Mouse (Mus musculus) heart, embryonic 14.5 days (tissue): Measurements from ENCODE around the gene Pheta2. TPM values are rescaled to one million over a fixed set of nuclear protein-coding genes. Genes with fewer than 3 reads are reported as not detected.

Source experiments
- microRNA-seq: library from miRNA; unstranded; fragments of <30 nt; microRNA quantifications from one replicate; pipeline ENCODE4, GENCODE M21; 2016
- polyA plus RNA-seq: library from polyadenylated mRNA; unstranded; fragments of >200 nt; fragmentation: Nextera tagmentation; extraction: Ambion mirVana; gene quantifications from 2 replicates; pipeline ENCODE4 v1.2.1, GENCODE M21; 2014

Pheta2 gene
- polyA plus RNA-seq, 1 experiment from 2014 or later, result 7.3 TPM

Small RNA genes within 50 kb of the gene (microRNA-seq; reads per million reads assigned to microRNA genes)
- not detected for gene Mir7684

Other genes with a start within 250 kb of the Pheta2 start
- 7.1 and 8.5 TPM in 2 replicates for gene Ccdc134, start 211.0 kb upstream of the Pheta2 start, polyA plus RNA-seq
- gene Srebf2, start 191.8 kb upstream of the Pheta2 start, polyA plus RNA-seq, result 59.8 and 62.1 TPM in 2 replicates
- gene Shisa8, start 126.1 kb upstream of the Pheta2 start, polyA plus RNA-seq, result 0.22 and 0.42 TPM in 2 replicates
- gene Tnfrsf13c, start 114.6 kb upstream of the Pheta2 start, polyA plus RNA-seq, result 0.11 and 0.16 TPM in 2 replicates
- 67.7 and 73.0 TPM in 2 replicates for gene Cenpm, start 94.2 kb upstream of the Pheta2 start, polyA plus RNA-seq
- gene 1500009C09Rik, start 86.5 kb upstream of the Pheta2 start, polyA plus RNA-seq, result not detected in 2 replicates
- gene Sept3, start 64.0 kb upstream of the Pheta2 start, polyA plus RNA-seq, result 4.7 and 4.9 TPM in 2 replicates
- 0.28 TPM in 1 of 2 replicates, not detected in the other for gene Wbp2nl, start 40.0 kb upstream of the Pheta2 start, polyA plus RNA-seq
- gene Naga, start within 50 bp of the Pheta2 start, polyA plus RNA-seq, result 47.4 and 48.7 TPM in 2 replicates
- 365 and 384 TPM in 2 replicates for gene Smdt1, start within 50 bp of the Pheta2 start, polyA plus RNA-seq
- 667 and 735 TPM in 2 replicates for gene Ndufa6, start 15.4 kb downstream of the Pheta2 start, polyA plus RNA-seq
- 8.6 and 9.2 TPM in 2 replicates for gene Cyp2d22, start 41.3 kb downstream of the Pheta2 start, polyA plus RNA-seq
- gene Cyp2d11, start 55.1 kb downstream of the Pheta2 start, polyA plus RNA-seq, result not detected in 2 replicates
- gene Cyp2d10, start 68.3 kb downstream of the Pheta2 start, polyA plus RNA-seq, result not detected in 2 replicates
- gene Cyp2d9, start 94.5 kb downstream of the Pheta2 start, polyA plus RNA-seq, result not detected in 2 replicates
- gene Cyp2d12, start 216.1 kb downstream of the Pheta2 start, polyA plus RNA-seq, result not detected in 2 replicates